Mouse (Mus musculus): Measurements from ENCODE around the gene Zdhhc17.

GRCm38 (mm10) chr10:111050511-111050910, 40.6 kb upstream of the Zdhhc17 start:
- no peak for TF ChIP-seq NANOG (IDR thresholded peaks at IDR 0.05; ENCODE audit: borderline replicate concordance, low read length)
- no peak for TF ChIP-seq CTCF (conservative IDR thresholded peaks at IDR 0.05; ENCODE audit: low read length)
